ENCODE assay signal across 13 mouse cellular contexts in the genomic region with DNA sequence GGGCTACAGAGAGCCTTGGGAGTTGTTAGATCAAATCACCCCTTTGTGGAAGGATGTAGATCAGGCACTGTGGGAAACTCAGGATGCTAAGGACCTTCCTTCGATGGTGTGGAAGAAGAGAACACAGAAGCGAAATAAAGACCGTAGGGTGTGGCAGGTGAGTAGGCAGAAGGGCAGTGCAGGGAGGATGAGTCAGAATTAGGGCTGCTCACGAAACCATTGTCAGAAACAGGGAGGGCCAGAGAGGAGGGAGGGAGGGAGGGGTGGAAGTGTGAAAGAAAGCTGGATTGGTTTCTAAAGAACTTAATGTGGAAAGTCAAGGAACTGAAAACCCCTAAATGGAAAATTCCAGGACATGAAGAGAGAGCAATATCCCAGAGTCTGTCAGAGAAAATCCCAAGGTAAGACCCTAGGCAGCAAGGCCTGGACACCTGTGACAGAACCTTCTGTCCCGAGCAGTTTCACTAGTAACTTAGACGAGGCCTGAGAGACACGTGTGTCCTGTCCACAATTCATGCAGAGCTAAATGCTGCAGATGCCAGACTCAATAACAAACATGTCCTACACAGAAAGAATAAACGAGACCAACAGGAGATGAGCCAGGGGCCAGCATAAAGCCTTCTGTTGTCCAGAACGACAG. TPM values are rescaled to one million over a fixed set of nuclear protein-coding genes. Genes with fewer than 3 reads are reported as not detected.
"Had no signal": no experiment of that assay in that cellular context is flagged by ENCODE, and none has a peak within 500 bp of the region (broad histone marks: within the 10 kb centered on the region; RNA-seq: fewer than 3 reads in every experiment).

No protein-coding gene starts in this region.

- H3K9me3 ChIP-seq: limb, embryonic 15.5 days; midbrain, embryonic 15.5 days; neural tube, embryonic 13.5 days had no signal

- H3K9ac ChIP-seq: limb, embryonic 15.5 days; liver, embryonic 14.5 days; midbrain, embryonic 15.5 days; neural tube, embryonic 13.5 days had no signal

- DNase-seq: kidney, adult 8-10 months; kidney, postnatal 25 days; lung, adult 18-20 months; retina, postnatal 1 day; right cerebral cortex, postnatal 4 days; thymus, postnatal 36 days had no signal

- H3K4me1 ChIP-seq: midbrain, embryonic 15.5 days had no signal

- H3K4me2 ChIP-seq: limb, embryonic 15.5 days; midbrain, embryonic 15.5 days; neural tube, embryonic 13.5 days had no signal

- H3K4me3 ChIP-seq: limb, embryonic 15.5 days; midbrain, embryonic 15.5 days; neural tube, embryonic 13.5 days had no signal

- ATAC-seq: midbrain, embryonic 15.5 days had no signal

- H3K36me3 ChIP-seq: limb, embryonic 15.5 days; midbrain, embryonic 15.5 days; neural tube, embryonic 13.5 days had no signal

- H3K27ac ChIP-seq: limb, embryonic 15.5 days; liver, embryonic 14.5 days; midbrain, embryonic 15.5 days; neural tube, embryonic 13.5 days had no signal

- H3K27me3 ChIP-seq: limb, embryonic 15.5 days; midbrain, embryonic 15.5 days; neural tube, embryonic 13.5 days had no signal

RNA-seq across cellular contexts. Expression of a gene that starts 39.0 kb away (rescaled TPM):
- polyA plus RNA-seq: limb, embryonic 11.5 days; limb, embryonic 15.5 days; lung, embryonic 16.5 days; stomach, embryonic 16.5 days had no signal
